Mouse (Mus musculus) 3134 (cell line): Measurements from ENCODE around the gene Pmepa1.

Experiments
- DNase-seq: peaks from one replicate; pipeline ENCODE4 v3.0.0-alpha.2; 2011; ENCODE audit warnings: low spot score; ENCODE audit not compliant: insufficient read length; ENCODE audit errors: extremely low read depth

Gene Pmepa1

GRCm38 (mm10) chr2:173202924-173203689 lies 73.2 kb downstream of the Pmepa1 start:
- DNase-seq = no peak

- no peak for DNase-seq
Measured at GRCm38 (mm10) chr2:173194796-173195195, 81.5 kb downstream of the Pmepa1 start.

GRCm38 (mm10) chr2:173187182-173187855 lies 89.0 kb downstream of the Pmepa1 start:
- DNase-seq = no peak

GRCm38 (mm10) chr2:173186047-173186943 lies 90.0 kb downstream of the Pmepa1 start:
- peak; percentile 62 for DNase-seq

- no peak for DNase-seq
Measured at GRCm38 (mm10) chr2:173185282-173185681, 91.1 kb downstream of the Pmepa1 start.

GRCm38 (mm10) chr2:173184475-173185080 lies 91.8 kb downstream of the Pmepa1 start:
- no peak for DNase-seq

- peak; percentile 35 for DNase-seq
Measured at GRCm38 (mm10) chr2:173183836-173184460, 92.4 kb downstream of the Pmepa1 start.

GRCm38 (mm10) chr2:173183311-173183710 lies 93.0 kb downstream of the Pmepa1 start:
- no peak for DNase-seq

GRCm38 (mm10) chr2:173182796-173183195 lies 93.5 kb downstream of the Pmepa1 start:
- no peak for DNase-seq

- DNase-seq = no peak
Measured at GRCm38 (mm10) chr2:173181901-173182300, 94.4 kb downstream of the Pmepa1 start.

- no peak for DNase-seq
Measured at GRCm38 (mm10) chr2:173181486-173181885, 94.8 kb downstream of the Pmepa1 start.

- DNase-seq = no peak
Measured at GRCm38 (mm10) chr2:173180721-173181388, 95.5 kb downstream of the Pmepa1 start.

- no peak for DNase-seq
Measured at GRCm38 (mm10) chr2:173180026-173180425, 96.3 kb downstream of the Pmepa1 start.

GRCm38 (mm10) chr2:173179046-173179445 lies 97.3 kb downstream of the Pmepa1 start:
- no peak for DNase-seq

GRCm38 (mm10) chr2:173177951-173178350 lies 98.4 kb downstream of the Pmepa1 start:
- DNase-seq = no peak

GRCm38 (mm10) chr2:173177481-173177880 lies 98.9 kb downstream of the Pmepa1 start:
- DNase-seq = no peak

GRCm38 (mm10) chr2:173175703-173176102 lies 100.6 kb downstream of the Pmepa1 start:
- no peak for DNase-seq

- DNase-seq = no peak
Measured at GRCm38 (mm10) chr2:173174569-173174968, 101.8 kb downstream of the Pmepa1 start.
